Mouse (Mus musculus) thymus, adult 2 months (tissue): ENCODE measurements around the gene Pmp22.

ENCODE experiments used
- CTCF ChIP-seq: fragments of 200-500 bp; IDR thresholded peaks from 2 replicates; pipeline ENCODE4 v1.5.1; 2012; ENCODE audit warnings: mild to moderate bottlenecking, control low read depth, low read length, moderate library complexity, borderline replicate concordance; ENCODE audit not compliant: control insufficient read depth, poor library complexity, insufficient read depth; ENCODE audit errors: extremely low read depth
- POLR2A ChIP-seq: fragments of 200-500 bp; IDR thresholded peaks from 2 replicates; pipeline ENCODE4 v1.6.1; 2012; ENCODE audit warnings: mild to moderate bottlenecking, low read length, control low read depth, moderate library complexity; ENCODE audit not compliant: control insufficient read depth, poor library complexity, insufficient read depth; ENCODE audit errors: extremely low read depth

DNA sequence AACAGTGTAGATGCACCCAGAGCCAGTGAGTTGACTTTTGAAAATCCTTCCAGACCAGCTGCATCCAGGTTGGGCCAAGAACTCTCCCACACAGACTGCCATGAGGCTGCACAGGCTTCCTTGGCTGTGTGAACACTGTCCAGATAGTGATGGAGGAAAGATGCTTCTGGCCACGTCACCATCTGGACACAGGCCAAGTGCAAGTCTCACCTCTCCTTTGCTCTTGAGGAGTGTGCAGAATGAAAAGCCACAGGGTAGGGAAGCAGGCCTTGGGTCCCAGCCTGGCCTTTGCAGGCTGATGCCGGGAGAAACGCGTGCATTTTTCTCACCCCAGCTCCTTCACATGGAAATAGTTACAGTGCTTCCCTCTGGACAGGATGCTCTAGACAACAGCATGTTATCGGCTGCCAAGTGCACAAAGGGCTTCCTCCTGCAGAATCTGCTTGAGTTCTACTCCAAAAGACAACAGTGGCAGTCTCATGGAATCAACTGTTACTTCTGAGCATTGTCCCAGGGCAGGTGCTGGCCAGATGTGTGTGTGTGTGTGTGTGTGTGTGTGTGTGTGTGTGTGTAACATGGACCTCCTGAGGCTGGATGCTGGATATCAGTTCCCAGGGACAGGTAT, 2.8 kb upstream of the Pmp22 start:
- TF ChIP-seq POLR2A = no peak
- TF ChIP-seq CTCF = no peak
